Comparison of ENCODE assay signal across 25 mouse cellular contexts in the genomic region with DNA sequence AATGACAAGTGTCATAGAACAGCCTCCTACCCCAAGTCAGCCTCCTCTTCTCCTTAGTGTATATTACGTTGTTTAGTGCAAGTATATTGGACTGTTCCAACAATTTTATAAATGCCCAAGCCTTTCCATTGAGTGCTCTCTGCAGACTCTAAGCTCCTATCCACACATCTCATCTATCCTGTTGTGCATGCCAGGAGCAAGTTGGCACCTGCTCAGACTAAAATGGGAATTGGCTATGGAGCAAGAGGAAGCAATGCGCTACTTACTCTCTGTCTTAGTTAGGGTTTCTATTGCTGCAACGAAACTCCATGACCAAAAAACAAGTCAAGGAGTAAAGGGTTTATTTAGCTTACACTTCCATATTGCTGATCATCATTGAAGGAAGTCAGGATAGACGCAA. TPM values are rescaled to one million over a fixed set of nuclear protein-coding genes. Genes with fewer than 3 reads are reported as not detected.
DNase-seq lines count a peak whose midpoint lies in the region; ATAC-seq lines count a peak whose summit lies in the region.
"Had no signal": no experiment of that assay in that cellular context is flagged by ENCODE, and none has a peak within 500 bp of the region (broad histone marks: within the 10 kb centered on the region; RNA-seq: fewer than 3 reads in every experiment).

No protein-coding gene starts in this region.

- intact Hi-C loops in gastrocnemius, postnatal 14 days (cut with DNase I; ENCODE audit: low total_unique reads), result no loop called here

- no peak for DNase-seq in cerebellum, adult 11-12 months
- peak; percentile 19 for DNase-seq in right cerebral cortex, adult 18-20 months
- no peak for DNase-seq in right cerebral cortex, postnatal 25 days
- peak; percentile 38 to 74 for DNase-seq in cerebellum, postnatal 14 days
- DNase-seq in lung, adult 18-20 months, result no peak
- DNase-seq in gastrocnemius, adult 18-20 months (ENCODE audit: low spot score), result no peak
- no peak for DNase-seq in gastrocnemius, postnatal 14 days
- DNase-seq: adrenal gland, postnatal 10 days; heart, postnatal 10 days; kidney, adult 18-20 months; kidney, postnatal 36 days; thymus, adult 2 months; thymus, postnatal 36 days had no signal

- ATAC-seq in cerebellum, adult (ENCODE audit: insufficient number of reproducible peaks, low FRiP score, low TSS enrichment), result 0 out of 2 replicates have a peak, but pooled peaks have one; percentile 52
- ATAC-seq: activated CD4-positive, CD25-positive, alpha-beta regulatory T cell, adult 4 months; forebrain, embryonic 13.5 days; midbrain, embryonic 16.5 days had no signal

RNA-seq across cellular contexts. Expression of gene Vsnl1, which starts 28.7 kb away (rescaled TPM):
- not detected for total RNA-seq in gastrocnemius, adult 18-20 months (2021)
- under 1 TPM in 1 of 2 experiments, not detected in 1; 0.11 TPM for total RNA-seq in gastrocnemius, postnatal 14 days (2021)
- total RNA-seq: CH12.LX; ES-E14; gastrocnemius, adult 8-10 months; hematopoietic stem cell, adult 5-6 weeks; liver, adult 2 months; megakaryocyte, adult 5-6 weeks; neutrophil, adult 5-6 weeks had no signal

RNA-seq across cellular contexts. Expression of gene Rad51ap2, which starts 48.2 kb away (rescaled TPM):
- total RNA-seq in gastrocnemius, adult 18-20 months (2021), result not detected
- total RNA-seq in gastrocnemius, postnatal 14 days (2021), result not detected
- total RNA-seq: CH12.LX; gastrocnemius, adult 8-10 months; heart, adult 8-10 months; heart, postnatal 10 days; hematopoietic stem cell, adult 5-6 weeks; liver, adult 2 months; megakaryocyte, adult 5-6 weeks had no signal

Comparison
In these comparisons a context has a peak if more than half of its experiments do, and no peak if none do; other contexts are left out.
1. DNase-seq: peak in right cerebral cortex, adult 18-20 months (single experiment) and cerebellum, postnatal 14 days (2 of 2); none in cerebellum, adult 11-12 months (single experiment), right cerebral cortex, postnatal 25 days (single experiment), lung, adult 18-20 months (0 of 2), gastrocnemius, adult 18-20 months (single experiment) and gastrocnemius, postnatal 14 days (single experiment).